Comparison of ENCODE assay signal across 8 mouse cellular contexts in the genomic region with DNA sequence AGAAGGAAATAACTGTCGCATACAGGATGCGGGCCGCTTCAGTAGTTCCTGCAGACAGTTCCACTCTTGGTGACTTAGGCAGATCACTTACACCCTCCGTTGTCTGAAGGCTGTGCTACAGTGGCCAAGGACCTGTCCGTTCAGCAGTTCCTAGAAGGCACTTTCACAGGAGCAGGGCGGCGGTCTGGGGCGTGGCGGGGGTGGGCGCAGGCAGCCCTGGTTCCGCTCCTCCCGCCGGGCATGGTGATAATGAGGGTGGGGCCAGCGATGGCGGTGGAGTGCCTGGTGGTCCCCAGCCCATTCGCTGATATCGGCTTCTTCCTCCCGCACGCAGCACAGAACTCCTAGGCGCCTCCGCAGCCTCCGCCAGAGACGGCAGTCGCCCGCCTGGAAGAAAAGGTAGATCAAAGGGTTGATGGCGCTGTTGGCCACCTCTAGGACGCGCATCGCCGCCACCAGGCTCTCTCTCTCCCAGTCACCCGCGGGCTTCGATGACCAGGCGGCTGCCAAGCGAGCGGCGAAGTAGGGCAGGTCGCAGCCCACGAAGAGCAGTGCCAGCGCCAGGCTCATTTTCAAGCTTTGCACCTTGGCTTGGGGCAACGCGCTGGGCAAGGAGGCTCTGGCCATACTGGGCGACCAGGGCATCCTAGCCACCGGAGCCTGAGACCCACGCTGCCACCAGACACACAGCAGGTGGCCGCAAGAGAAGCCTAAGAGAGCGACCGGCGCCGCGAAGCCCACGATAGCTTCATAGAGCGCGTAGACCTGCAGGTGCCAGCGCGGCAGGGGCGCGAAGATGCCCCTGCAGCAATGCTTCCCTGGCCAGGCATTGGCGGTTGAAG. TPM values are rescaled to one million over a fixed set of nuclear protein-coding genes. Genes with fewer than 3 reads are reported as not detected.
A peak's percentile ranks its signal among the peaks of the same experiment; 100 is the strongest.
DNase-seq lines count a peak whose midpoint lies in the region; ATAC-seq and TF ChIP-seq lines count a peak whose summit lies in the region.

No protein-coding gene starts in this region.

- H3K27ac ChIP-seq in thymus, adult 2 months (ENCODE audit: control insufficient read depth, insufficient read depth, low read length) = no peak overlapping the region
- H3K27ac ChIP-seq in embryonic facial prominence, embryonic 12.5 days = no peak overlapping the region
- H3K27ac ChIP-seq in heart, embryonic 16.5 days (ENCODE audit: low read length) = no peak overlapping the region
- peak overlapping the region; percentile 85 for H3K27ac ChIP-seq in liver, embryonic 13.5 days

- no peaks in the 10 kb centered on the region for H3K9me3 ChIP-seq in embryonic facial prominence, embryonic 12.5 days
- no peaks in the 10 kb centered on the region for H3K9me3 ChIP-seq in heart, embryonic 16.5 days (replicated peaks; ENCODE audit: control insufficient read depth, low read length)
- no peaks in the 10 kb centered on the region for H3K9me3 ChIP-seq in liver, embryonic 13.5 days (replicated peaks)

- TF ChIP-seq CTCF in thymus, adult 2 months (IDR thresholded peaks at IDR 0.05; ENCODE audit: borderline replicate concordance, control insufficient read depth, extremely low read depth, insufficient read depth, low read length, poor library complexity) = no peak

- H3K9ac ChIP-seq in embryonic facial prominence, embryonic 12.5 days = peak overlapping the region; percentile 34; the same call in 1 of the 2 replicates
- peak overlapping the region; percentile 36 for H3K9ac ChIP-seq in heart, embryonic 16.5 days (ENCODE audit: low read length)
- peak overlapping the region; percentile 78 for H3K9ac ChIP-seq in liver, embryonic 13.5 days

- H3K4me3 ChIP-seq in thymus, adult 2 months (ENCODE audit: control insufficient read depth, insufficient read depth, low read length) = peak overlapping the region; percentile 1
- peak overlapping the region; percentile 50 for H3K4me3 ChIP-seq in embryonic facial prominence, embryonic 12.5 days
- H3K4me3 ChIP-seq in heart, embryonic 16.5 days (ENCODE audit: low read length) = peak overlapping the region; percentile 62
- peak overlapping the region; percentile 71 for H3K4me3 ChIP-seq in liver, embryonic 13.5 days (replicated peaks)

- H3K4me2 ChIP-seq in embryonic facial prominence, embryonic 12.5 days (replicated peaks) = peak overlapping the region; percentile 98
- peak overlapping the region; percentile 98 for H3K4me2 ChIP-seq in heart, embryonic 16.5 days (ENCODE audit: low read depth, low read length)
- H3K4me2 ChIP-seq in liver, embryonic 13.5 days = peak overlapping the region; percentile 97

- H3K36me3 ChIP-seq in thymus, adult 2 months (ENCODE audit: control insufficient read depth, insufficient read depth, low read length) = no peaks in the 10 kb centered on the region
- no peaks in the 10 kb centered on the region for H3K36me3 ChIP-seq in embryonic facial prominence, embryonic 12.5 days
- H3K36me3 ChIP-seq in heart, embryonic 16.5 days (ENCODE audit: control insufficient read depth, insufficient read depth) = no peaks in the 10 kb centered on the region
- H3K36me3 ChIP-seq in liver, embryonic 13.5 days = no peaks in the 10 kb centered on the region

- TF ChIP-seq POLR2A in thymus, adult 2 months (IDR thresholded peaks at IDR 0.05; ENCODE audit: control insufficient read depth, extremely low read depth, insufficient read depth, low read length, poor library complexity) = no peak

- WGBS in thymus, adult 2 months = 3% methylated on average over 59 of the region's 59 CpGs
- WGBS in embryonic facial prominence, embryonic 12.5 days = under 1% methylated on average over 59 of the region's 59 CpGs
- 1% methylated on average over 59 of the region's 59 CpGs for WGBS in heart, embryonic 16.5 days
- 2% methylated on average over 59 of the region's 59 CpGs for WGBS in liver, embryonic 13.5 days (ENCODE audit: insufficient replicate concordance)

- DNase-seq in thymus, adult 2 months = peak; percentile 2
- DNase-seq in thymus, postnatal 25 days = no peak
- peak; percentile 22 for DNase-seq in kidney, postnatal 14 days
- peak; percentile 87 for DNase-seq in liver, embryonic 13.5 days
- DNase-seq in neural tube, embryonic 10.5 days (ENCODE audit: extremely low spot score, low spot score) = peak; percentile 63
- peak; percentile 45 for DNase-seq in testis, postnatal 10 days (ENCODE audit: low spot score)

- ATAC-seq in embryonic facial prominence, embryonic 12.5 days (ENCODE audit: insufficient number of reproducible peaks, insufficient read depth, low FRiP score, low TSS enrichment) = peak; percentile 65
- peak; percentile 30; the same call in 1 of the 2 replicates for ATAC-seq in heart, embryonic 16.5 days (replicated peaks; ENCODE audit: extremely low read depth, insufficient read depth, low FRiP score)
- peak; percentile 95 for ATAC-seq in liver, embryonic 13.5 days (ENCODE audit: low read depth)

- peaks cover 9% of the 10 kb centered on the region; the same call in 1 of the 2 replicates for H3K4me1 ChIP-seq in thymus, adult 2 months (replicated peaks; ENCODE audit: control insufficient read depth, insufficient read depth, low read length)
- H3K4me1 ChIP-seq in embryonic facial prominence, embryonic 12.5 days = peaks cover 16% of the 10 kb centered on the region; the same call in 1 of the 2 replicates
- H3K4me1 ChIP-seq in heart, embryonic 16.5 days (ENCODE audit: control insufficient read depth, insufficient read depth, low read length) = peaks cover 14% of the 10 kb centered on the region
- peaks cover 49% of the 10 kb centered on the region for H3K4me1 ChIP-seq in liver, embryonic 13.5 days (replicated peaks)

- H3K27me3 ChIP-seq in thymus, adult 2 months (ENCODE audit: control insufficient read depth, insufficient read depth, low read length) = peaks cover 3% of the 10 kb centered on the region; the same call in 1 of the 2 replicates
- H3K27me3 ChIP-seq in embryonic facial prominence, embryonic 12.5 days = peaks cover 49% of the 10 kb centered on the region
- peaks cover 40% of the 10 kb centered on the region for H3K27me3 ChIP-seq in heart, embryonic 16.5 days (ENCODE audit: control insufficient read depth, insufficient read depth, low read length)
- H3K27me3 ChIP-seq in liver, embryonic 13.5 days = peaks cover 20% of the 10 kb centered on the region; the same call in 1 of the 2 replicates

RNA-seq across cellular contexts. Expression of gene Gpr150, which starts 1.2 kb away (rescaled TPM):
- polyA plus RNA-seq in thymus, adult 2 months (2012; rRNA removed) = 0.18 and 0.36 TPM in 2 replicates
- polyA plus RNA-seq in embryonic facial prominence, embryonic 12.5 days (2016; fragmentation: Nextera tagmentation; extraction: Ambion mirVana) = 0.22 and 0.31 TPM in 2 replicates
- polyA plus RNA-seq in heart, embryonic 16.5 days (2015; fragmentation: Nextera tagmentation; extraction: Ambion mirVana) = 0.08 TPM in 1 of 2 replicates, not detected in the other
- polyA plus RNA-seq in liver, embryonic 13.5 days (2015; fragmentation: Nextera tagmentation; extraction: Ambion mirVana) = 5.6 and 5.9 TPM in 2 replicates

RNA-seq across cellular contexts. Expression of gene Rfesd, which starts 37.1 kb away (rescaled TPM):
- 7.1 and 7.4 TPM in 2 replicates for polyA plus RNA-seq in thymus, adult 2 months (2012; rRNA removed)
- polyA plus RNA-seq in embryonic facial prominence, embryonic 12.5 days (2016; fragmentation: Nextera tagmentation; extraction: Ambion mirVana) = 20.5 and 21.3 TPM in 2 replicates
- 11.7 and 12.0 TPM in 2 replicates for polyA plus RNA-seq in heart, embryonic 16.5 days (2015; fragmentation: Nextera tagmentation; extraction: Ambion mirVana)
- polyA plus RNA-seq in liver, embryonic 13.5 days (2015; fragmentation: Nextera tagmentation; extraction: Ambion mirVana) = 241 and 244 TPM in 2 replicates

RNA-seq across cellular contexts. Expression of gene Arsk, which starts 42.8 kb away (rescaled TPM):
- 3.0 and 3.3 TPM in 2 replicates for polyA plus RNA-seq in thymus, adult 2 months (2012; rRNA removed)
- polyA plus RNA-seq in embryonic facial prominence, embryonic 12.5 days (2016; fragmentation: Nextera tagmentation; extraction: Ambion mirVana) = 7.1 and 8.0 TPM in 2 replicates
- polyA plus RNA-seq in heart, embryonic 16.5 days (2015; fragmentation: Nextera tagmentation; extraction: Ambion mirVana) = 3.7 and 4.5 TPM in 2 replicates
- 2.6 and 3.1 TPM in 2 replicates for polyA plus RNA-seq in liver, embryonic 13.5 days (2015; fragmentation: Nextera tagmentation; extraction: Ambion mirVana)

RNA-seq across cellular contexts. Expression of gene Ttc37, which starts 42.9 kb away (rescaled TPM):
- polyA plus RNA-seq in thymus, adult 2 months (2012; rRNA removed) = 8.1 and 8.5 TPM in 2 replicates
- 20.1 and 20.5 TPM in 2 replicates for polyA plus RNA-seq in embryonic facial prominence, embryonic 12.5 days (2016; fragmentation: Nextera tagmentation; extraction: Ambion mirVana)
- 7.6 and 8.0 TPM in 2 replicates for polyA plus RNA-seq in heart, embryonic 16.5 days (2015; fragmentation: Nextera tagmentation; extraction: Ambion mirVana)
- polyA plus RNA-seq in liver, embryonic 13.5 days (2015; fragmentation: Nextera tagmentation; extraction: Ambion mirVana) = 4.5 and 6.6 TPM in 2 replicates

Comparison
In these comparisons a context has a peak if more than half of its experiments do, and no peak if none do; other contexts are left out.
1. H3K4me3 ChIP-seq: peak in every context shown above with its lines; median percentile 71 in liver, embryonic 13.5 days; 62 in heart, embryonic 16.5 days; 50 in embryonic facial prominence, embryonic 12.5 days; 1 in thymus, adult 2 months.
2. ATAC-seq: peak in every context shown above with its lines; median percentile 95 in liver, embryonic 13.5 days; 65 in embryonic facial prominence, embryonic 12.5 days; 30 in heart, embryonic 16.5 days.
3. RNA of gene Rfesd, which starts 37.1 kb away (polyA plus RNA-seq): 241 to 244 TPM in liver, embryonic 13.5 days; 20.5 to 21.3 TPM in embryonic facial prominence, embryonic 12.5 days, 11.7 to 12.0 TPM in heart, embryonic 16.5 days and 7.1 to 7.4 TPM in thymus, adult 2 months; every median in the first group is over 10 times any median in the second.
4. Peak in every context shown above with its lines, with median percentiles within 50 percentile points of each other: H3K4me2 ChIP-seq and H3K9ac ChIP-seq.